Mouse (Mus musculus): ENCODE results near the gene Sptbn4. TPM values are rescaled to one million over a fixed set of nuclear protein-coding genes. Genes with fewer than 3 reads are reported as not detected.

Gene Sptbn4
- total and polyA plus RNA-seq, 2 experiments from 2014 or later: 3.4 to 24.8 TPM

DNA sequence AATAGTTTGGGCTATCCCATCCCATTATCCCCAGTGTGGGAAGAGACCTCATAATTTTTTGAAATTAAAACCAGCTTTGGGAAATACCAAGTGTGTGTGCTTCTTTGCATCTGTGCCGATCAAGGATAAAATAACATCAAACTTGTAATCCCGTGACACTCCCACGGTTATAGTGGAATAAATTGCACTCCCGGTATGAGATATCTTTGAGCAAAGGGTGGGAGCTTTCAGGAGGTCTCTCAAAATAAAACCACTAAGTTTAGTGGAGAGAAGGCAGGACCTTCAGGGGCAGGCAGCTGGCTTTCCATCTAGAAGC lies 42.7 kb upstream of the Sptbn4 start:
- Histone ChIP-seq H3K27me3 (ENCODE audit: insufficient read depth, low read length) (no peaks in the 10 kb centered on the region), H3K9me3 (ENCODE audit: low read length) (no peaks in the 10 kb centered on the region), H3K4me1 (ENCODE audit: insufficient read depth, low read length) (no peaks in the 10 kb centered on the region; the same call in 1 of the 2 replicates), H3K36me3 (ENCODE audit: insufficient read depth, low read length) (no peaks in the 10 kb centered on the region), H3K4me3 (ENCODE audit: low read length) (peak overlapping the region; percentile 23), H3K27ac (peak overlapping the region; percentile 42), H3K9ac (replicated peaks; ENCODE audit: low read length) (peak overlapping the region; percentile 30; the same call in 1 of the 2 replicates), H3K4me2 (ENCODE audit: low read depth, low read length) (peak overlapping the region; percentile 51)
- DNase-seq (ENCODE audit: low spot score) (no peak), ATAC-seq (no peak)
- TF ChIP-seq CTCF (IDR thresholded peaks at IDR 0.05; ENCODE audit: low read depth): no peak
- 51% methylated on average over 4 of the region's 4 CpGs for WGBS

DNA sequence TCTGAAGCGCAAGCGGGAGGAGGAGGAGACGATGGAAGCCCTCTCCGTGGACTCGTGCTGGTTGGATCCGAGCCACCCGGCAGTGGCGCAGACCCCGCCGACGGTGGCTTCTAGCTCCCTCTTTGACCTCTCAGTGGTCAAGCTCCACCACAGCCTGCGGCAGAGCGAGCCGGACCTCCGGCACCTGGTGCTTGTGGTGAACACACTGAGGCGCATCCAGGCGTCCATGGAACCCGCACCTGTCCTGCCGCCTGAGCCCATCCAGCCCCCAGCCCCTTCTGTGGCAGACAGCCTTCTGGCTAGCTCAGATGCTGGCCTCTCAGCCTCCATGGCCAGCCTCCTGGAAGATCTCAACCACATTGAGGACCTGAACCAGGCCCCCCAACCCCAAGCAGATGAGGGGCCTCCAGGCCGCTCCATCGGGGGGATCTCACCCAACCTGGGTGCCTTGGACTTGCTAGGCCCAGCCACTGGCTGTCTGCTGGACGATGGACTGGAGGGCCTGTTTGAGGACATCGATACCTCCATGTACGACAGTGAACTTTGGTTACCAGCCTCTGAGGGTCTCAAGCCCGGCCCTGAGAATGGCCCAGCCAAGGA lies 41.9 kb upstream of the Sptbn4 start:
- Histone ChIP-seq H3K9me3 (ENCODE audit: low read length) (no peaks in the 10 kb centered on the region), H3K4me1 (ENCODE audit: insufficient read depth, low read length) (no peaks in the 10 kb centered on the region; the same call in 1 of the 2 replicates), H3K9ac (replicated peaks; ENCODE audit: low read length) (no peak overlapping the region), H3K4me3 (ENCODE audit: low read length) (no peak overlapping the region), H3K27ac (no peak overlapping the region), H3K27me3 (ENCODE audit: insufficient read depth, low read length) (no peaks in the 10 kb centered on the region), H3K36me3 (ENCODE audit: insufficient read depth, low read length) (no peaks in the 10 kb centered on the region), H3K4me2 (ENCODE audit: low read depth, low read length) (no peak overlapping the region)
- ATAC-seq (no peak), DNase-seq (ENCODE audit: low spot score) (no peak)
- WGBS: 88% methylated on average over 25 of the region's 25 CpGs
- TF ChIP-seq CTCF (IDR thresholded peaks at IDR 0.05; ENCODE audit: low read depth): no peak

DNA sequence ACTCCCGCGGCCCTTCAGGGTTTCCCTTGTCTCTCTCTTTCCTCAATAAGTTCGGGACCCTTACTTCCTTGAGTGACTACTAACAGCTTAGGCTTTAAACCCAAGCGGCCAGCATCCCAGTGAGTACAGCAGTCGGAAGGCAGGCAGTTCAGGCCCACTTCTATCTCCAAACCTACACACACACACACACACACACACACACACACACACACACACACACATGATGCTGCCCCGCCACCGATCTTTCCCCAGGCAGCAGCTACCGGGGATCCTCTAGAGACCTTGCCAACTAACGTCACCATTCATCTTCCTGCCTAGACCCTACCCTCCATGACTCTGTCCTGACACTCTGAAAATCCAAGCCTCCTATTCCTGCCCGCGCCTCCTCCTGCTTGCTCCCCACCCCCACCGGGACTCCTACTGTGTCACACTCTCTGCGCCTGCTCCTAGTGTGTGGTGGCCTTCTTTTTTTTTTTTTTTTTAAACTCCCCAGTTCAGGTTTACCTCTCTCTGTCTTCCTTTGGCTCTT lies 40.3 kb upstream of the Sptbn4 start:
- TF ChIP-seq CTCF (IDR thresholded peaks at IDR 0.05; ENCODE audit: low read depth): no peak
- Histone ChIP-seq H3K9me3 (ENCODE audit: low read length) (no peaks in the 10 kb centered on the region), H3K27ac (peak overlapping the region; percentile 93), H3K36me3 (ENCODE audit: insufficient read depth, low read length) (no peaks in the 10 kb centered on the region), H3K27me3 (ENCODE audit: insufficient read depth, low read length) (no peaks in the 10 kb centered on the region), H3K4me1 (ENCODE audit: insufficient read depth, low read length) (no peaks in the 10 kb centered on the region; the same call in 1 of the 2 replicates), H3K4me3 (ENCODE audit: low read length) (peak overlapping the region; percentile 78), H3K9ac (replicated peaks; ENCODE audit: low read length) (peak overlapping the region; percentile 89), H3K4me2 (ENCODE audit: low read depth, low read length) (peak overlapping the region; percentile 55)
- DNase-seq (ENCODE audit: low spot score) (no peak), ATAC-seq (no peak)
- WGBS: 4% methylated on average over 13 of the region's 13 CpGs

DNA sequence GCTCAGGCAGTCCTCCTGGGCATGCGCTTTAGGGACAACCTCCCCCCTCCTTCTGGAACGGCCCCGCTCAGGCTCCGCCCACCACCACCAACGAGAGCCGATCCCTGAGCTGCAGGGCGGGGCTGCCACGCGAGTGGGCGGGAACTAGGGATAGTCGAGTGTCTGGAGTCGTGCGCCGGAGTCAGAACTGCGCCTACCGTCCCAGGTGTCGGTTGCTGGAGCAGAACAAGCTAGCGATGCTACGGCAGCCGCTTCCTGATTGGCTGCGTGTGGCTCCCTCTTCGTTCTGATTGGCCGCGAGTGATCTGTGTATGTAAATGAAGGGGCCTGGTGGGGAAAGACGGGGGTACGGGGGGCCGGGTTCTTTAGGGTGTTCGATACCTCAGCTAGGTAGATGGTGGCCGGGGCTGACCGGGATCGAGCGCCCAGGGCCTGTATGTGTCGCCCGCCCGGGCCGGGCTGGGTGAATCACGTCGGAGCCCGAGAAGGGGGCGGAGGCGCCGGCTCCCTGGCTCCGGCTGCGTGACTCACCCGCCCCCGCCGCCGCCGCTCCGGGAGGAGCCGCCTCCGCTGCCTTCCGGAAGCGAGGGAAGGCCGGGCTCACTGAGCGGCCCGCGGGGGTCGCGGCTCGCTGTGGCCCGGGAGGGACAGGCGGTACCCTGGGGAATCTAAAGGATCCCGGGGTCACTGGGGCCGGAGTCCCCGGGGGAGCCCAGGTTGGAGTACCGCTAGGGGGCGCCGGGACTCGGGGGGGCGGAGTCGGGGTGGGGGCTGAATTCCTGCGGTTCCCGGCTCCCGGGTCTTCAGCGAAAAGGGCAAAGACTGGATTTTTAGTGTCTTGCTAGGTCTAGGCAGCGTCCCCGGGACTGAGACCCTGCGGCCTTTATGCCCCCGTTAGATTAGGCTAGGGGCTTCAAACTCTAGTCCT lies 39.5 kb upstream of the Sptbn4 start, which contains the start of gene Sertad1:
Gene Sertad1 (plus strand): TSS at position 141 of the 928 bp plus-strand sequence.
- peak; percentile 98 for ATAC-seq
- Histone ChIP-seq H3K4me1 (ENCODE audit: insufficient read depth, low read length) (no peaks in the 10 kb centered on the region; the same call in 1 of the 2 replicates), H3K36me3 (ENCODE audit: insufficient read depth, low read length) (no peaks in the 10 kb centered on the region), H3K9me3 (ENCODE audit: low read length) (no peaks in the 10 kb centered on the region), H3K4me2 (ENCODE audit: low read depth, low read length) (peak within 1 kb of the TSS; percentile 55), H3K4me3 (ENCODE audit: low read length) (peak within 1 kb of the TSS; percentile 78), H3K27ac (peak within 1 kb of the TSS; percentile 93), H3K27me3 (ENCODE audit: insufficient read depth, low read length) (no peaks in the 10 kb centered on the region), H3K9ac (replicated peaks; ENCODE audit: low read length) (peak within 1 kb of the TSS; percentile 89)
- peak; percentile 99 for DNase-seq (ENCODE audit: low spot score)
- TF ChIP-seq CTCF (IDR thresholded peaks at IDR 0.05; ENCODE audit: low read depth): peak; percentile 57
- under 1% methylated on average over 56 of the region's 80 CpGs for whole genome bisulfite sequencing

DNA sequence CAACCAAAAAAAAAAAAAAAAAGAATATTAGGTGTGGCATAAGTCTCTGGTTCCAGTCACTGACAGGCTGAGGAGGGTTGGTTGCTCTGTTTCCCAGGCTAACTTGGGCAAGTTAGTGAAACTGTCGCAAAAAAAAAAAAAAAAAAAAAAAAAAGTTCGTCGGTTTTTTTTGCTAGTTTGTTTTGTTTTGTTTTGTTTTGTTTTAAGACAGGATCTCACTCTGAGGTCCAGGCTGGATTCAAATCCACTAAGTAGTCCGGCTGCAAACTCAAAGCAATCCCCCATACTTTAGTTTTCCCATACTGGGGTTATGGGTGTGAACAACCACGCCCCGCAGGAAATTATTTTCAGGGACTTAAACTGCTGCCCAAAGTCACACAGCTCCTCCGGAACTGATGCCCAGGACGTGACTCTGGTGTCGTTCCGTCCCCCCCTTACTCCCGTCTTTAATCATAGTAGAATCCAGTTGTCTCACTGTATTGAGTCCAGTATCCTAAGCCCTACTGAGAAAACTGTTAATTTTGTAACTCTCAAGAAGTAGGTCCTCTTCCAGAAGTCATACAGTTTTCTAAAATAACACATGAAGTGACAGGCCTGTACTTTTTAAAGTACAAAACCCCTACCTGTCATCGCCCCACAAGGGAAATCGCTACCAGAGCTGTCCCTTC lies 38.8 kb upstream of the Sptbn4 start:
- Histone ChIP-seq H3K4me2 (ENCODE audit: low read depth, low read length) (peak overlapping the region; percentile 55), H3K4me3 (ENCODE audit: low read length) (peak overlapping the region; percentile 78), H3K27me3 (ENCODE audit: insufficient read depth, low read length) (no peaks in the 10 kb centered on the region), H3K27ac (no peak overlapping the region), H3K9me3 (ENCODE audit: low read length) (no peaks in the 10 kb centered on the region), H3K36me3 (ENCODE audit: insufficient read depth, low read length) (no peaks in the 10 kb centered on the region), H3K4me1 (ENCODE audit: insufficient read depth, low read length) (no peaks in the 10 kb centered on the region; the same call in 1 of the 2 replicates), H3K9ac (replicated peaks; ENCODE audit: low read length) (0 out of 2 replicates have a peak overlapping the region, but pooled peaks have one; percentile 89)
- ATAC-seq (peak; percentile 9), DNase-seq (ENCODE audit: low spot score) (no peak)
- WGBS: 5% methylated on average over 13 of the region's 13 CpGs
- TF ChIP-seq CTCF (IDR thresholded peaks at IDR 0.05; ENCODE audit: low read depth): no peak

DNA sequence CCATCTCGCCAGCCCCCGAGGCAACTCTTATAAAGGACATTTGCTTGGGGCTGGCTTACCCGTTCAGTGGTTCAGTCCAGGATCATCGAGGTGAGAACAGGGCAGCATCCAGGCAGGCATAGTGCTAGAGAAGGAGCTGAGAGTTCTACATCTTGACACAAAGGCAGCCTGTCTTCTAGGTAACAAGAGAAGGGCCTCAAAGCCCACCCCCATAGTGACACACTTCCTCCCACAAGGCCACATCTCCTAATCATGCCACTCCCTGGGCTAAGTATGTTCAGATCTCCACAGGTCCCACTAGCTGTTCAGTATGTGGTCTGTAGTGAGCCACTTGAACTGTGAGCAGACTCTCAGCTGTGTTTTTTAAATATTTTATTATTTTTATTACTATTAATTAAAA lies 36.4 kb upstream of the Sptbn4 start:
- Histone ChIP-seq H3K27me3 (ENCODE audit: insufficient read depth, low read length) (no peaks in the 10 kb centered on the region), H3K4me1 (ENCODE audit: insufficient read depth, low read length) (no peaks in the 10 kb centered on the region; the same call in 1 of the 2 replicates), H3K4me3 (ENCODE audit: low read length) (no peak overlapping the region), H3K4me2 (ENCODE audit: low read depth, low read length) (no peak overlapping the region), H3K36me3 (ENCODE audit: insufficient read depth, low read length) (no peaks in the 10 kb centered on the region), H3K27ac (no peak overlapping the region), H3K9me3 (ENCODE audit: low read length) (no peaks in the 10 kb centered on the region), H3K9ac (replicated peaks; ENCODE audit: low read length) (no peak overlapping the region)
- DNase-seq (ENCODE audit: low spot score) (no peak), ATAC-seq (no peak)
- WGBS: 83% methylated on average over 4 of the region's 4 CpGs
- no peak for TF ChIP-seq CTCF (IDR thresholded peaks at IDR 0.05; ENCODE audit: low read depth)

Data from hindbrain, postnatal 0 days (tissue).